Mouse (Mus musculus) lung, embryonic 15.5 days (tissue): ENCODE measurements around the gene Marf1. TPM values are rescaled to one million over a fixed set of nuclear protein-coding genes. Genes with fewer than 3 reads are reported as not detected.

Experiments used
- ATAC-seq: fragments of 200-750 bp; cut with Nextera tagmentation; 2 replicates; pipeline ENCODE4 v1.8.0; 2017; ENCODE audit warnings: moderate number of reproducible peaks, borderline replicate concordance; ENCODE audit not compliant: low FRiP score, low TSS enrichment; ENCODE audit errors: extremely low read depth
- H3K27ac ChIP-seq: fragments of 300-500 bp; sonication (generic); 2 replicates; pipeline ENCODE4 v1.5.1; 2015; ENCODE audit warnings: moderate library complexity, mild to moderate bottlenecking, inconsistent platforms
- H3K27me3 ChIP-seq: fragments of 300-500 bp; sonication (generic); 2 replicates; pipeline ENCODE4 v1.6.1; 2015; ENCODE audit warnings: inconsistent platforms
- H3K36me3 ChIP-seq: fragments of 300-500 bp; sonication (generic); 2 replicates; pipeline ENCODE4 v1.6.1; 2015; ENCODE audit warnings: inconsistent platforms
- H3K4me1 ChIP-seq: fragments of 300-500 bp; sonication (generic); 2 replicates; pipeline ENCODE4 v1.6.1; 2015; ENCODE audit warnings: inconsistent platforms
- H3K4me2 ChIP-seq: fragments of 300-500 bp; sonication (generic); 2 replicates; pipeline ENCODE4 v1.6.1; 2015; ENCODE audit warnings: inconsistent platforms, mild to moderate bottlenecking, moderate library complexity
- H3K4me3 ChIP-seq: fragments of 300-500 bp; sonication (generic); 2 replicates; pipeline ENCODE4 v1.5.1; 2015; ENCODE audit warnings: mild to moderate bottlenecking, inconsistent platforms
- H3K9ac ChIP-seq: fragments of 300-500 bp; sonication (generic); 2 replicates; pipeline ENCODE4 v1.6.1; 2015; ENCODE audit warnings: inconsistent platforms
- H3K9me3 ChIP-seq: fragments of 300-500 bp; sonication (generic); 2 replicates; pipeline ENCODE4 v1.6.1; 2016; ENCODE audit warnings: inconsistent platforms
- WGBS: fragments of 180-500 bp; shearing (Covaris S2); methylation state at CpG from one replicate; pipeline ENCODE4 v1.1.7; 2015; 5-methylcytosine and 5-hydroxymethylcytosine counted together
- polyA plus RNA-seq: library from polyadenylated mRNA; unstranded; fragments of >200 nt; fragmentation: Nextera tagmentation; extraction: Ambion mirVana; gene quantifications from 2 replicates; pipeline ENCODE4 v1.2.1, GENCODE M21; 2015

The Marf1 gene
- 15.1 and 15.4 TPM in 2 replicates for polyA plus RNA-seq

DNA sequence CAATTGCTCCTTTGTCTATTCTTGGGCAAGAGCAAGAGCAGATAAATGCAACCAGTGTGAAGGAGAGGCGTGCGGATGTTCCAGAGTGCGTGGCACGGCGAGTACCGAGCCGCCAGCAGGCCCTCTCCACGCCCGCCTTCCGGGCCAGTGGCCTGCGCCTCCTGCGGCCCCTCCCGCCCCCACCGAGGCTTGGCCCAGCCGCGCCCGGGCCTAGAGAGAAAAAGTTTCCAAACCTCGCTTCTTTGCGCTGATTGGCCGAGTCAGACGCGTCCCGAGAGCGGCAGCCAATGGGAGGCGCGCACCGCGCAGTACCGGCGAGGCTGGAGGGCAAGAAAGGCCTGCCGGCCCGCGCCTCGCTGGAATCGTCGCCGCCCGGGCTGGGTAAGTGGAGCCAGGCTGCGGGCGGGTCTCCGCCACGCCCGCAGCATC is at the start of gene Marf1, which contains the start of gene Nde1:
Gene Marf1 (minus strand): TSS at position 364 of the 429 bp plus-strand sequence.
Gene Nde1 (plus strand): TSS at position 288 of the 429 bp plus-strand sequence.
- Histone ChIP-seq H3K4me1 (peaks cover 32% of the 10 kb centered on the region), H3K9ac (peak within 1 kb of the TSS; percentile 90), H3K4me2 (peak within 1 kb of the TSS; percentile 63), H3K4me3 (peak within 1 kb of the TSS; percentile 77), H3K27ac (peak within 1 kb of the TSS; percentile 95), H3K36me3 (no peaks in the 10 kb centered on the region), H3K9me3 (no peaks in the 10 kb centered on the region), H3K27me3 (no peaks in the 10 kb centered on the region)
- under 1% methylated on average over 43 of the region's 43 CpGs for WGBS
- ATAC-seq = peak; percentile 88

GRCm38 (mm10) chr16:14198798-14199197 is 35.6 kb upstream of the Marf1 start:
- 69% methylated on average over 4 of the region's 4 CpGs for whole genome bisulfite sequencing
- Histone ChIP-seq H3K36me3 (peaks cover 4% of the 10 kb centered on the region; the same call in 1 of the 2 replicates), H3K27me3 (no peaks in the 10 kb centered on the region), H3K9ac (no peak overlapping the region), H3K4me2 (no peak overlapping the region), H3K27ac (no peak overlapping the region), H3K4me3 (no peak overlapping the region), H3K4me1 (no peaks in the 10 kb centered on the region), H3K9me3 (no peaks in the 10 kb centered on the region)
- ATAC-seq = no peak

DNA sequence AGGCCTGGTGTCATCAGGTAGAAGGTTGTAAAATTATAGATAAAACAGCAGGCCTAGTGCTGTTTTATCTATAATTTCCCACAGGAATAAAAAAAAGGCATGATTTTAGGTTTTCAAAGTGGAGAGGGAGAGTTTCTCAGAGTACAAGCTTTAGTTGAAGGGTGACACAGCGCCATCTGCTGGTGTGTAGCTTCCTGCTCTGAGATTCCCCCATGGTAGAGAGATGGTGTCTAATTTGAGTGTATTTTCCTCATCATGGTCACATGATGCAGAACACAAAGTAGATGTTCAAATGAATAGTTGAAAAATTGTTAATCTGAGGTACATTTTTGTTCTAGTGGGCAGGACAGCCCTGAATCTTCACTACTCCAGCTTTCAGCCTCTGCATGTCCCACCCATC is 32.3 kb upstream of the Marf1 start:
- no peaks in the 10 kb centered on the region for H3K4me1 ChIP-seq
- ATAC-seq = no peak
- H3K9me3 ChIP-seq = no peaks in the 10 kb centered on the region
- 23% methylated on average over 1 of the region's 1 CpGs for WGBS
- H3K36me3 ChIP-seq = peaks cover 37% of the 10 kb centered on the region
- no peak overlapping the region for H3K4me2 ChIP-seq
- H3K4me3 ChIP-seq = no peak overlapping the region
- no peaks in the 10 kb centered on the region for H3K27me3 ChIP-seq
- H3K27ac ChIP-seq = no peak overlapping the region
- H3K9ac ChIP-seq = no peak overlapping the region

GRCm38 (mm10) chr16:14194164-14194950 is 31.2 kb upstream of the Marf1 start:
- no peaks in the 10 kb centered on the region for H3K9me3 ChIP-seq
- ATAC-seq = no peak
- no peaks in the 10 kb centered on the region for H3K27me3 ChIP-seq
- WGBS = 65% methylated on average over 9 of the region's 9 CpGs
- no peak overlapping the region for H3K4me3 ChIP-seq
- peak overlapping the region; percentile 16 for H3K27ac ChIP-seq
- no peak overlapping the region for H3K9ac ChIP-seq
- peaks cover 47% of the 10 kb centered on the region for H3K36me3 ChIP-seq
- no peaks in the 10 kb centered on the region for H3K4me1 ChIP-seq
- no peak overlapping the region for H3K4me2 ChIP-seq

- no peak overlapping the region for H3K4me2 ChIP-seq
- 84% methylated on average over 5 of the region's 5 CpGs for WGBS
- ATAC-seq = no peak
These were observed 22.4 kb upstream of the Marf1 start for GRCm38 (mm10) chr16:14185516-14185915.

DNA sequence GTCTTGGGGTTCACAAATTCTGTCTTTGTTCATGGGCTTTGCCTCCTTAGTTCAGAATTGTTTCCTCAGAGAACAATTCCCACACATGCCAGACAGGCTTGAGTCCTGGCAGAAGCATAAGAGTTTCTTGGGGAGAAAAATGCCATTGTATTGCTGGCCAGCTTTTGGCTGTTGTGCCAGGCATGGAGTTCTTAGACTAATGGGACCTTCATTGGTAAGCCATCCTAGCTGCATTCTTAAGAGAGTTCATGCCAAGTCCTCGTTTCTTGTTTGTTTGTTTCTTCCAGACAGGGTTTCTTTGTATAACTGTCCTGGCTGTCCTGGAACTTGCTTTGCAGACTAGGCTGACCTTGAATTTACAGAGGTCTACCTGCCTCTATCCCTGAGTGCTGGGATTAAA is 20.7 kb upstream of the Marf1 start:
- H3K4me2 ChIP-seq = no peak overlapping the region
- no peaks in the 10 kb centered on the region for H3K9me3 ChIP-seq
- WGBS = 69% methylated on average over 1 of the region's 1 CpGs
- no peak overlapping the region for H3K4me3 ChIP-seq
- no peaks in the 10 kb centered on the region for H3K4me1 ChIP-seq
- H3K36me3 ChIP-seq = peaks cover 94% of the 10 kb centered on the region
- ATAC-seq = no peak
- H3K27ac ChIP-seq = no peak overlapping the region
- no peak overlapping the region for H3K9ac ChIP-seq
- no peaks in the 10 kb centered on the region for H3K27me3 ChIP-seq

More at GRCm38 (mm10) chr16:14185516-14185915, 22.4 kb upstream of the Marf1 start:
- H3K4me3 ChIP-seq = no peak overlapping the region
- H3K9ac ChIP-seq = no peak overlapping the region
- no peak overlapping the region for H3K27ac ChIP-seq
- H3K36me3 ChIP-seq = peaks cover 95% of the 10 kb centered on the region
- H3K27me3 ChIP-seq = no peaks in the 10 kb centered on the region
- no peaks in the 10 kb centered on the region for H3K4me1 ChIP-seq
- no peaks in the 10 kb centered on the region for H3K9me3 ChIP-seq

- no peak overlapping the region for H3K4me2 ChIP-seq
- no peaks in the 10 kb centered on the region for H3K9me3 ChIP-seq
- no peak overlapping the region for H3K27ac ChIP-seq
- 72% methylated on average over 5 of the region's 5 CpGs for WGBS
- H3K4me1 ChIP-seq = no peaks in the 10 kb centered on the region
- H3K9ac ChIP-seq = no peak overlapping the region
- ATAC-seq = no peak
- H3K36me3 ChIP-seq = peaks cover 93% of the 10 kb centered on the region
- H3K27me3 ChIP-seq = no peaks in the 10 kb centered on the region
- no peak overlapping the region for H3K4me3 ChIP-seq
These were observed 19.2 kb upstream of the Marf1 start for GRCm38 (mm10) chr16:14182360-14182759.

GRCm38 (mm10) chr16:14180163-14180733 is 17.1 kb upstream of the Marf1 start:
- H3K36me3 ChIP-seq = peaks cover 94% of the 10 kb centered on the region
- ATAC-seq = no peak
- WGBS = 76% methylated on average over 6 of the region's 6 CpGs

GRCm38 (mm10) chr16:14178041-14178440 is 14.9 kb upstream of the Marf1 start:
- Histone ChIP-seq H3K27ac (no peak overlapping the region), H3K4me1 (no peaks in the 10 kb centered on the region), H3K9me3 (no peaks in the 10 kb centered on the region), H3K36me3 (peaks cover 94% of the 10 kb centered on the region), H3K4me2 (no peak overlapping the region), H3K27me3 (no peaks in the 10 kb centered on the region), H3K9ac (no peak overlapping the region), H3K4me3 (no peak overlapping the region)
- no peak for ATAC-seq
- 44% methylated on average over 3 of the region's 3 CpGs for WGBS

More at GRCm38 (mm10) chr16:14180163-14180733, 17.1 kb upstream of the Marf1 start:
- no peak overlapping the region for H3K27ac ChIP-seq
- H3K27me3 ChIP-seq = no peaks in the 10 kb centered on the region
- H3K9me3 ChIP-seq = no peaks in the 10 kb centered on the region
- H3K4me1 ChIP-seq = no peaks in the 10 kb centered on the region
- no peak overlapping the region for H3K4me3 ChIP-seq
- H3K9ac ChIP-seq = no peak overlapping the region
- H3K4me2 ChIP-seq = no peak overlapping the region

DNA sequence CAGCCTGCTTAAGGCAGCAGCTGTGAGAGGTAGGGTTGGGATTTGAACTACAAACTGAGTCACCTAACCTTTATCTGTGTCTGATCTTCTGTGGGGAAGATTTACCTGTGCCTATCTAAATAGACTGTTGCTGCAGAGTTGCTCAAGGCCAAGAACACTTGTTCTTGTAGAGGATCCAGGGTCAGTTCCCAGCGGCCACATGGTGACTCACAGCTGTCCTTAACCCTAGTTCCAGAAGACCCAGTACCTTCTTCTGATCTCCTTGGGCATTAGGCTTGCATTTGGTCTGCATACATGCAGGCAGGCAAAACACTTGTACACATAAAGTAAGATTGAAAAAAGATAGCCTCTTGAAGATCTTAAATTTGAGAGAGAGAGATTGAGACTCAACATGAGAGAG is 6.6 kb upstream of the Marf1 start:
- WGBS = 83% methylated on average over 1 of the region's 1 CpGs
- Histone ChIP-seq H3K9me3 (no peaks in the 10 kb centered on the region), H3K4me1 (peaks cover 14% of the 10 kb centered on the region), H3K27me3 (no peaks in the 10 kb centered on the region), H3K9ac (no peak overlapping the region), H3K36me3 (peaks cover 63% of the 10 kb centered on the region), H3K4me3 (no peak overlapping the region), H3K27ac (no peak overlapping the region), H3K4me2 (no peak overlapping the region)
- ATAC-seq = no peak

- Histone ChIP-seq H3K27ac (no peak overlapping the region), H3K4me2 (no peak overlapping the region), H3K4me3 (no peak overlapping the region), H3K36me3 (peaks cover 32% of the 10 kb centered on the region), H3K9ac (no peak overlapping the region), H3K27me3 (no peaks in the 10 kb centered on the region), H3K9me3 (no peaks in the 10 kb centered on the region), H3K4me1 (peaks cover 27% of the 10 kb centered on the region)
- 87% methylated on average over 4 of the region's 4 CpGs for WGBS
- no peak for ATAC-seq
These were observed 3.3 kb upstream of the Marf1 start for GRCm38 (mm10) chr16:14166490-14166889.

- peak overlapping the region; percentile 77 for H3K4me3 ChIP-seq
- H3K9ac ChIP-seq = peak overlapping the region; percentile 90
- no peaks in the 10 kb centered on the region for H3K27me3 ChIP-seq
- no peak for ATAC-seq
- no peaks in the 10 kb centered on the region for H3K9me3 ChIP-seq
- 1% methylated on average over 10 of the region's 10 CpGs for WGBS
- peak overlapping the region; percentile 63 for H3K4me2 ChIP-seq
- H3K36me3 ChIP-seq = peaks cover 6% of the 10 kb centered on the region
- H3K4me1 ChIP-seq = peaks cover 27% of the 10 kb centered on the region
- peak overlapping the region; percentile 95 for H3K27ac ChIP-seq
These were observed 580 bp upstream of the Marf1 start for GRCm38 (mm10) chr16:14163731-14164130.
